8 mouse cellular contexts compared by ENCODE assay signal in the genomic region with DNA sequence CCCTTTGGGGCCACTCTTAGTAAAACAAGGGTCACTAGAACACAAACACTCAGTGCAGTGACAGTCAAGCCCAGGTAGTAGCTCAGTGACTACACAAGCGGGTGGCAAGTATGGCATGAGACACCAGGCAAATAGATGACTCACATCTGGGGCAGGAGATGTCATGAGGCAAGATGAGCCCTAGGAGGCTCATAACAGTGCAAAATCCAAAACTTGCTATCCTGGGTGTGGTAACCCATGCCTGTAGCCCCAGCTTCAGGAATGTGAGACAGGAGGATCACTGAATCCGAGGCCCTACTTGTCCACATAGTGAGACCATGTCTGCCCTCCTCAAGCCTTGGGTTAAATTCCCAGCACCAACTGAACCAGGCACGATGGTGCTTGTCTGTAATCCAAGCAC. TPM values are rescaled to one million over a fixed set of nuclear protein-coding genes. Genes with fewer than 3 reads are reported as not detected.
"Had no signal": no experiment of that assay in that cellular context is flagged by ENCODE, and none has a peak within 500 bp of the region (broad histone marks: within the 10 kb centered on the region; RNA-seq: fewer than 3 reads in every experiment).

No protein-coding gene starts in this region.

- H3K9ac ChIP-seq: limb, embryonic 12.5 days; liver, embryonic 14.5 days; neural tube, embryonic 15.5 days had no signal

- H3K9me3 ChIP-seq: limb, embryonic 12.5 days; midbrain, embryonic 10.5 days; neural tube, embryonic 15.5 days had no signal

- H3K36me3 ChIP-seq: limb, embryonic 12.5 days; midbrain, embryonic 10.5 days; neural tube, embryonic 15.5 days had no signal

- H3K4me2 ChIP-seq: limb, embryonic 12.5 days had no signal

- DNase-seq: lung, adult 18-20 months; right cerebral cortex, adult 18-20 months had no signal

- H3K27ac ChIP-seq: left cerebral cortex, adult 2 months; limb, embryonic 12.5 days; liver, embryonic 14.5 days; midbrain, embryonic 10.5 days; neural tube, embryonic 15.5 days had no signal

RNA-seq across cellular contexts. Expression of gene H2-DMb2, which starts 8.7 kb away (rescaled TPM):
- polyA plus RNA-seq: midbrain, embryonic 10.5 days; neural tube, embryonic 11.5 days had no signal

RNA-seq across cellular contexts. Expression of gene H2-DMb1, which starts 18.4 kb away (rescaled TPM):
- polyA plus RNA-seq: neural tube, embryonic 11.5 days had no signal
